Mouse (Mus musculus): ENCODE data around the gene Opa1. TPM values are rescaled to one million over a fixed set of nuclear protein-coding genes. Genes with fewer than 3 reads are reported as not detected.

Opa1 gene
- polyA plus RNA-seq, 1 experiment, result 11.9 TPM

DNA sequence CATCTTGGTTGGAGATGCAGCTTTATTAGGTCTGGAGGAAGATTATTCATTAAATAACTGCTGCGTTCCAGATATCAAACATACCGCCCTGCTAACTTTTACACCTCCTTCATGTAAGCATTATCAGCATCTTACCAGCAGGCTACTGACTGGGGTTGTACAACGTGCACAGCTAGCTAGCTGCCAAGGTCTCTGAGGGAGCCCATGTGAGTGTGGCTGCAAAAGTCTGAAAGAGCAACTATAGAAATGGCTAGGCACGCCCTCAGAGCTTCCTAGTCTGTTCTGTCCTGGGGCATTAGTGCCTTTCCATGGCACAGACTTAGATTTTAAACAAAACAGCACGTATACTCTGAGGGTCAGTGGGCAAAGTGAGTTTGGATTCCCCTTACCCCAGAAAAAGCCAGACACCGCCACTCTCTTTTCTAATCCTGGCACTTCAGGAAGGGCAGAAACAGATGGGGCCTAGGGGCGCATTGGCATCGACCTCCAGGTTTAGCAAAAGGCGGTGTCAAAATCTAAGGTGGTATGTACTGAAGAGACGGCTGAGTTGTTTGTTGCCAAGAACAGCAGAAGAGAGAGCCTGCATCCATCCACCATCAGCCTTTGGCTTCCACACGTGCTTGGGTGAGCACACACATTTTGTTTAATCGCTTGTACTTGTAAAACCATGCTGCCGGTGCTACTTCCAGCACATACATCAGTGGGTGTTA lies 80.1 kb downstream of the Opa1 start:
- Histone ChIP-seq H3K27me3 (ENCODE audit: control insufficient read depth, insufficient read depth, low read length) (no peaks in the 10 kb centered on the region), H3K4me1 (replicated peaks; ENCODE audit: control insufficient read depth, insufficient read depth, low read length) (no peaks in the 10 kb centered on the region; the same call in none of the 2 replicates), H3K27ac (ENCODE audit: control insufficient read depth, insufficient read depth, low read length) (no peak overlapping the region), H3K4me3 (ENCODE audit: control insufficient read depth, insufficient read depth, low read length) (no peak overlapping the region), H3K36me3 (ENCODE audit: control insufficient read depth, insufficient read depth, low read length) (no peaks in the 10 kb centered on the region)
- no peak for DNase-seq
- 95% methylated on average over 13 of the region's 13 CpGs for WGBS
- no peak for TF ChIP-seq POLR2A (IDR thresholded peaks at IDR 0.05; ENCODE audit: control insufficient read depth, extremely low read depth, insufficient read depth, low read length, poor library complexity)
- TF ChIP-seq CTCF (IDR thresholded peaks at IDR 0.05; ENCODE audit: borderline replicate concordance, control insufficient read depth, extremely low read depth, insufficient read depth, low read length, poor library complexity), result no peak

GRCm38 (mm10) chr16:29663042-29663758 lies 84.1 kb downstream of the Opa1 start:
- Histone ChIP-seq H3K4me1 (replicated peaks; ENCODE audit: control insufficient read depth, insufficient read depth, low read length) (no peaks in the 10 kb centered on the region), H3K27ac (ENCODE audit: control insufficient read depth, insufficient read depth, low read length) (no peak overlapping the region), H3K4me3 (ENCODE audit: control insufficient read depth, insufficient read depth, low read length) (no peak overlapping the region), H3K36me3 (ENCODE audit: control insufficient read depth, insufficient read depth, low read length) (no peaks in the 10 kb centered on the region), H3K27me3 (ENCODE audit: control insufficient read depth, insufficient read depth, low read length) (no peaks in the 10 kb centered on the region)
- no peak for TF ChIP-seq CTCF (IDR thresholded peaks at IDR 0.05; ENCODE audit: borderline replicate concordance, control insufficient read depth, extremely low read depth, insufficient read depth, low read length, poor library complexity)
- TF ChIP-seq POLR2A (IDR thresholded peaks at IDR 0.05; ENCODE audit: control insufficient read depth, extremely low read depth, insufficient read depth, low read length, poor library complexity), result no peak
- whole genome bisulfite sequencing, result 90% methylated on average over 6 of the region's 6 CpGs
- no peak for DNase-seq

DNA sequence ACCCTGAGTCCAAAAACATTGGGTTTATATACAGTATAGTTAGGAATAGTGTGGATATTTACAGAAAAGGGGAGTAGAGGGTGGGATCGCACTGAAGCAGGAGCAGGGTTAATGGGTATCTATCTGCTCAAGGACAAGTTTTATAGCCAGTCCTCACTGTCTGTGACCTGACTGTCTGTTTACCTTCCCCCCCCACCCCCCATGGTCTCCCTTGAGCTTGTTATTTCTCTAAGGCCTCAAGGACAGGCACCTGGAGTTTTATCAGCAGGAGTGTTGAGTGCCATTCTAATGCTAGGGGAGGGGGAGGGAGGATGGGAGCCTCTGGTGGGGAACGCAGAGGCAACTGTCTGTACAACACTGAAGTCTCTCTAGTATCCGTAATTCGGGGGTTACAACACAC lies 85.3 kb downstream of the Opa1 start:
- Histone ChIP-seq H3K4me3 (ENCODE audit: control insufficient read depth, insufficient read depth, low read length) (no peak overlapping the region), H3K4me1 (replicated peaks; ENCODE audit: control insufficient read depth, insufficient read depth, low read length) (no peaks in the 10 kb centered on the region), H3K27ac (ENCODE audit: control insufficient read depth, insufficient read depth, low read length) (no peak overlapping the region), H3K27me3 (ENCODE audit: control insufficient read depth, insufficient read depth, low read length) (no peaks in the 10 kb centered on the region), H3K36me3 (ENCODE audit: control insufficient read depth, insufficient read depth, low read length) (no peaks in the 10 kb centered on the region)
- TF ChIP-seq CTCF (IDR thresholded peaks at IDR 0.05; ENCODE audit: borderline replicate concordance, control insufficient read depth, extremely low read depth, insufficient read depth, low read length, poor library complexity) (no peak), POLR2A (IDR thresholded peaks at IDR 0.05; ENCODE audit: control insufficient read depth, extremely low read depth, insufficient read depth, low read length, poor library complexity) (no peak)
- WGBS, result 90% methylated on average over 4 of the region's 4 CpGs
- no peak for DNase-seq

DNA sequence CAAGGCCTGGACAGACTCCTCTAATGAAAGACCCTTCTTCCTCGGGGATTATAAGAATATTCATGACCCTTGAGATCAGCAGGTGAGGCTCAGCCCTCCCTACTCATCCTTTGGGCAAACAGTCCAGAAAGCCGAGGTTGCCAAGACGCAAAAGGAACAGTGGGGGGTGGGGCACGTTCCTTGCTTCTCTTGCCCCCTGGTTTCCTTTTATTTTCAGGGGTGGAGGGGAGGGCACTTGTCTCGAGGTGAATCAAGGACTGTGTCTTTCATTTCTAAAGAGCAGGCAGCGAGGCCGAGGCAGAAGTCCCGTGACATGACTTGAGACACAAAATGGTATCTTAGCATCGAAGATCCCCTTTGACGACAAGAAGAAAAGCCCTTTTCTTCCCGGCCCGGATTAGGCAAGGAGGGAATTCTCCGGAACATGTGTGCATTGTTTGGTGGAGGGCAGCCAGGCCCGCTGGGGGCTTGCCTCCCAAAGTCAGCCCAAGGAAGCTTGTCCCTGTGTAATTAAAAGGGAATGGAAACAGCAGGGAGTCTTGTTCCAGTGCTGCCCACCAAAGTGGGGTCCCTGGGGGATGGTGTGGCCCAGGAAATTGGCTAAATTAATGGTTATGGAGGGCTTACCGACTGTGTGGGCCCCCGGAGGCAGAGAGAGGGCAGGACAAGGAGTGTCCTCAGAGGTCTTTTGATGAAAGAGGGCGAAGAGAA lies 88.0 kb downstream of the Opa1 start:
- Histone ChIP-seq H3K4me1 (replicated peaks; ENCODE audit: control insufficient read depth, insufficient read depth, low read length) (no peaks in the 10 kb centered on the region), H3K4me3 (ENCODE audit: control insufficient read depth, insufficient read depth, low read length) (no peak overlapping the region), H3K27ac (ENCODE audit: control insufficient read depth, insufficient read depth, low read length) (no peak overlapping the region), H3K27me3 (ENCODE audit: control insufficient read depth, insufficient read depth, low read length) (no peaks in the 10 kb centered on the region), H3K36me3 (ENCODE audit: control insufficient read depth, insufficient read depth, low read length) (no peaks in the 10 kb centered on the region)
- TF ChIP-seq POLR2A (IDR thresholded peaks at IDR 0.05; ENCODE audit: control insufficient read depth, extremely low read depth, insufficient read depth, low read length, poor library complexity), result no peak
- no peak for TF ChIP-seq CTCF (IDR thresholded peaks at IDR 0.05; ENCODE audit: borderline replicate concordance, control insufficient read depth, extremely low read depth, insufficient read depth, low read length, poor library complexity)
- DNase-seq, result no peak
- WGBS, result 76% methylated on average over 17 of the region's 17 CpGs

DNA sequence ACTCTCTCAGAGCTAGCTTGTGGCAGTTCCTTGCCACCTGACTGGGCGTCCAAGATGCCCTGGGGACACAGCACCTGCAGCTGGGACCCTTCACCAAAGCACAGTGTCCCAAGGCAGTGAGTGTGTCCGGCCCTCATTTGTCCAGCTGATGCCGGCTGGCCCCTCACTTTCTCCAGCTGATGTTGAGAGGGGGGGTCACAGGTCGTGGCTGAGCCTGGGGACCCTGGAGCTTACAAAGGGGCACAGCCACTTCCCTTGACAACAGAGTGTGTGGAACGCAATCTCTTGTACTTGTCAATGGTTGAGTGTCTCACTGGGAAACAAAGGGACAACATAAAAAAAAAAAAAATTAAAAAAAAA lies 88.5 kb downstream of the Opa1 start:
- TF ChIP-seq POLR2A (IDR thresholded peaks at IDR 0.05; ENCODE audit: control insufficient read depth, extremely low read depth, insufficient read depth, low read length, poor library complexity) (no peak), CTCF (IDR thresholded peaks at IDR 0.05; ENCODE audit: borderline replicate concordance, control insufficient read depth, extremely low read depth, insufficient read depth, low read length, poor library complexity) (no peak)
- no peaks in the 10 kb centered on the region for H3K27me3 ChIP-seq (ENCODE audit: control insufficient read depth, insufficient read depth, low read length)
- no peaks in the 10 kb centered on the region for H3K4me1 ChIP-seq (replicated peaks; ENCODE audit: control insufficient read depth, insufficient read depth, low read length)
- 91% methylated on average over 5 of the region's 5 CpGs for WGBS
- H3K4me3 ChIP-seq (ENCODE audit: control insufficient read depth, insufficient read depth, low read length), result no peak overlapping the region
- no peaks in the 10 kb centered on the region for H3K36me3 ChIP-seq (ENCODE audit: control insufficient read depth, insufficient read depth, low read length)
- H3K27ac ChIP-seq (ENCODE audit: control insufficient read depth, insufficient read depth, low read length), result no peak overlapping the region
- DNase-seq, result no peak

GRCm38 (mm10) chr16:29668451-29668850 lies 89.3 kb downstream of the Opa1 start:
- 93% methylated on average over 12 of the region's 12 CpGs for WGBS
- TF ChIP-seq CTCF (IDR thresholded peaks at IDR 0.05; ENCODE audit: borderline replicate concordance, control insufficient read depth, extremely low read depth, insufficient read depth, low read length, poor library complexity) (no peak), POLR2A (IDR thresholded peaks at IDR 0.05; ENCODE audit: control insufficient read depth, extremely low read depth, insufficient read depth, low read length, poor library complexity) (no peak)

More at GRCm38 (mm10) chr16:29668451-29668850, 89.3 kb downstream of the Opa1 start:
- Histone ChIP-seq H3K4me3 (ENCODE audit: control insufficient read depth, insufficient read depth, low read length) (no peak overlapping the region), H3K4me1 (replicated peaks; ENCODE audit: control insufficient read depth, insufficient read depth, low read length) (no peaks in the 10 kb centered on the region), H3K27me3 (ENCODE audit: control insufficient read depth, insufficient read depth, low read length) (no peaks in the 10 kb centered on the region), H3K27ac (ENCODE audit: control insufficient read depth, insufficient read depth, low read length) (no peak overlapping the region), H3K36me3 (ENCODE audit: control insufficient read depth, insufficient read depth, low read length) (no peaks in the 10 kb centered on the region)
- no peak for DNase-seq
